Mouse (Mus musculus): Measurements from ENCODE around the gene Tmem136. TPM values are rescaled to one million over a fixed set of nuclear protein-coding genes. Genes with fewer than 3 reads are reported as not detected.
A peak's percentile ranks its signal among the peaks of the same experiment; 100 is the strongest.

Gene Tmem136
- total RNA-seq, 2 experiments from 2014 or later: 23.5 to 25.5 TPM

DNA sequence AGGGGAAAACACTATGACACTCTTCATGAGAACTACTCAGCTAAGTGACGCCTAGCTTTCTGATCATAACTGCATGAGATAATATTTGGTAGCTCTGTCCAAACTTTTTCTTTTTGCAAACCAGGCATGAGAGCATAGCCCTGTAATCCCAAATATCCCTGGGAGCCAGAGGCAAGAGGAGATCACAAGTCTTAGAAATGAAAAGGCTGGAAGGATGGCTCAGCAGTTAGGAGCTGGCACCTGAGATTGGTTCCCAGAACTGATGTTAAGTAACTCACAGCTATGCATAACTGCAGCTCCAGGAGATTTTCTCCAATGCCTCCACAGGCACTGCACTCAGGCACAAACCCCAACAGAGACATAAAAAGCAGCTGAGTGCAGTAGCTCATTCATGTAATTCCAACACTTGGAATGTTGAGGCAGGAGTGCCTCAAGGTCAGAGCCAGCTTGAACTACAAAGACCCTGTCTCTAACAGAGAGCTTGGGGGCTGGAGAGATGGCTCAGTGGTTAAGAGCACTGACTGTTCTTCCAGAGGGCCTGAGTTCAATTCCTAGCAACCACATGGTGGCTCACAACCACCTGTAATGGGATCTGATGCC, 30.6 kb downstream of the Tmem136 start:
- Histone ChIP-seq H3K27ac (no peak overlapping the region), H3K4me3 (no peak overlapping the region)
- DNase-seq (ENCODE audit: low spot score in 2 of 2): no peak
- no peak for TF ChIP-seq CTCF (conservative IDR thresholded peaks at IDR 0.05)

DNA sequence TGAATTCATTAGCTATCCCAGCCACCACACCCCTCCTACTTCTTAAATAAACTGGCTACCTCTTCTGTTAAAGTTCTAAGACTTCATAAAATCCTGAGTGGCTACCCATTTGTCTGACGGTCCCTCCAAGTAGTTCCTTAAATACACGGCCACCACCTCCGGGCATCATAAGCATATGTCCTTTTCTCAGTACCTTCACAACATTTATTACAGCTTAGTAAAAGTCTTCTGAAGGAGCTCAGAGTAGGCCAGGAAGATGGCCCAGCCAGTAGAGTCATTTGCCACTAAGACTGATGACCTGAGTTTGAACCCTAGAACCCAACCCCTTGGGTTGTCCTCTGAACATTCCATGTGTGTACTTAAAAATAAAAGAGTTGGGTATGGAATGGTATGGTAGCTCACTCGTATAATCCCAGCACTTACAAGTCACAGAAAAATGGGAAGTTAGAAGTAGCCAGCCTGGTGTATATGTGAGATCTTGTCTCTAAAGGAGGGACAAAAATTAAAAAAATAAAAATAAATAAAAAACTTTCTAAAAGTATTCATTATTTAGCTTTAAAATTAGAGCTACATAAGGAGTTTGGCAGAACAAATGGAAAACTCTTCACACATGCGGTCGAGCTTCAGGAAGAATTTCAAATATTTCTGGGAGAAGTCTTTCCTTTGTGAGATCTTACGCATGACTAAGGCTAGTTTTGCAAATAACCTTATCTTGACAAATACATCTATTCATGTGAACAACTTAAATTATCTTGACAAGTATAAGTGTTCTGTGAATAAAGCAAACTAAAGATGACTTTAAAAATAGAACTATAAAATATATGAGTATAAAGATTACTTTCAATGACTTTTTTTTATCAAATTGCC, 31.6 kb downstream of the Tmem136 start:
- TF ChIP-seq CTCF (conservative IDR thresholded peaks at IDR 0.05): no peak
- Histone ChIP-seq H3K27ac (no peak overlapping the region), H3K4me3 (no peak overlapping the region)
- no peak for DNase-seq (ENCODE audit: low spot score in 2 of 2)

DNA sequence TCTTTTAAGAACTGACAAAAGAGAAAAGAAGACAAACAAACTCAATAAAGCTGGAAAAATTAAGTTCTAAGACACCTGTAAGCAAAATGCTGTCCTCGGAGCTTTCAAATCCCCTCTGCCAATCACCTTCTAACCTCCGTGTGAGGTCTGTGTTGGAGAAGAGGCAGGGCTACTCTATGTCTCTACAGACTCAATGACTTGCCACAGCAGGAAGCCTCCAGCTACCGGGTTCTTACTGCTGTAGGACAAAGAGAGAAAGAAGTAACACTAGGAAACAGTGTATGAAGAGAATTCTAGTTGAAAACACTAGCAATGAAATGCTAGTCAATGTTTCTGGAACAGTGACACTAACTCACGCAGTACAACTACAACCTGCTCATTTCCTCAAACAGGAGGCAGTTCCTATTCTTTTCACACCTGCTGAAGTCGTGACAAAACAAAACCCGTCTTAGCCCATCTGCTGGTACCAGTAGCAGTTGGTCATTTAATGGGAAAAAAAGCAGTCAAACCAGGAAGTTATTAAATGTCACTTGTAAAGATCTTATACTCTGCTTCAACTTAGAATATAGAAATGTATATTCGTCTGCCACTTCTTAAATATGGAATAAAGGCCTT, 32.8 kb downstream of the Tmem136 start:
- DNase-seq (ENCODE audit: low spot score in 2 of 2): no peak
- no peak for TF ChIP-seq CTCF (conservative IDR thresholded peaks at IDR 0.05)
- Histone ChIP-seq H3K27ac (no peak overlapping the region), H3K4me3 (no peak overlapping the region)

DNA sequence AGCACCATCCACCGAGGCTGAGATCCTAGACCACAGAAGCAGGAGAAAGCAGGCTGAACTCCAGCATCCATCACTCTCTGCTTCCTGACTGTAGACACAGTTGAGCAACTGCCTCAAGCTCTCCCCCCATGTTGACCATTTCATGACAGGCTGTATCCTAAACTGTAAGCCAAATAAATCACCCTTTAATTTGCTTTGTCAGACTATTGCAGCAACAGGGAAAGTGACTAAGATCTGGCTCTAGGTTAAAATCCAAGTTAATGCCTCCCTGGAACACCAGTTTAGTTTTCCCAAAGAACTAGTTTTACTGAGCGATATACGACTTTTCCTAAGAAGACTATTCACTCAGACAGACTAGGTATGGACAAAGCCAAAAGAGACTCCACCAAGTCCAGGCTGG, 37.7 kb downstream of the Tmem136 start:
- no peak for DNase-seq (ENCODE audit: low spot score in 2 of 2)
- TF ChIP-seq CTCF (conservative IDR thresholded peaks at IDR 0.05): no peak
- Histone ChIP-seq H3K27ac (no peak overlapping the region), H3K4me3 (no peak overlapping the region)

DNA sequence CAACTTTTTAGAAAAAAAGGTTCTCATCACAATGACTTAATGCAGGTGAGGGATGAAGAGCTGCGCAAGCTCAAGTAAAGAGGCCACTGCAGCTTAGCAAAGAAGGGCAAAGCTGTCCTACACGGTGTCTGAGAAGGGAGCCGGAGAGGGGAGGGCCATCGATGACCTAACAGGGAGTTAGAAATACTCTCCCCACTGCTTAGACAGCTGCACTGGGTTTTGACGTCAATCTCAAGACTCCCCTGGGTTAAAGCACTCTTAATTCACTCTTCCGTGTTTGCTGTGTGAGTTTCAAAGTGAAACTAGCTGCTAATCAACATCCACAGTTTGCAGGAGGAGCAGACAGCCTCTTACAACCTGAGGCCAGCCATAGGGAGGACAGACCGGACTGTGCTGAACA, 40.2 kb downstream of the Tmem136 start:
- Histone ChIP-seq H3K4me3 (no peak overlapping the region), H3K27ac (no peak overlapping the region)
- no peak for TF ChIP-seq CTCF (conservative IDR thresholded peaks at IDR 0.05)
- no peak for DNase-seq (ENCODE audit: low spot score in 2 of 2)

DNA sequence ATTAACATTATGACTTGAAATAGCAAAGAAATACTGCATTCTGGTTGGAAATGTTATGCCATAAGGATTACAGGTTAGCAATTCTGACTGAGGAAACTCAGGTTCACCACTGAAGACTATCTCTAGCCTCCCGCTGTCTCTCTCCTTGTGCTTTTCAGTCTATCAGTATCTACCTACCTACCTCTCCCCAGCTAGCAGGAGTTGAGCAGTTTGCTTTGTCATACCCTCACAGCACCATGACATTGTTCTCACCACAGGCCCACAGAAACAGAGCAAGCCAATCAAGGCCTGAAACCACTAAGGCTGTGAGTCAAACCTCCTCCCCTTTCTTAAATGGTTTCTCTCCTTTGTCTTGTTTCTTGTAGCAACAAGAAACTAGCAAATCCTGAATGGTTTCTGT, 41.8 kb downstream of the Tmem136 start:
- no peak overlapping the region for H3K4me3 ChIP-seq
- no peak for DNase-seq (ENCODE audit: low spot score in 2 of 2)
- no peak for TF ChIP-seq CTCF (conservative IDR thresholded peaks at IDR 0.05)
- no peak overlapping the region for H3K27ac ChIP-seq

- no peak for DNase-seq (ENCODE audit: low spot score in 2 of 2)
- no peak for TF ChIP-seq CTCF (conservative IDR thresholded peaks at IDR 0.05)
- H3K27ac ChIP-seq: peak overlapping the region; percentile 7; the same call in 1 of the 2 replicates
- H3K4me3 ChIP-seq: no peak overlapping the region
Observed at GRCm38 (mm10) chr9:43071741-43072140, 44.6 kb downstream of the Tmem136 start.

DNA sequence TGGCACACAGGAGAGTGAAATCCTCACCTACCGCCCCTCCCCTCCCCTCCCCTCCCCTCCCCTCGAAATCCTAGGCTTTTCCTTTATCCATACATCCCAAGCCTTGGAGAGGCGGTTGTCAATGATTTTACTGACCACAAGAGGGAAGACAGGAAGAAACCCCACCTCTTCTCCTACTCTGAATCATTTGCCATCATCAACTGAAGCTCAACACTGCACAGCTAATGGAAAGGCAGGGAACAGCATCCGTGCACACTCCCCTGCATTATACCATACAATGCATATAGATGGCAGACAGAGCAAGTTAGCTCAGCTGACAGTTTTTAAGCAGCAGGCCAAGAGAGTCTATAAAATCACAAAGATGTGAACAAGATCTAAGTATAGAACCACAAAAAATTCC, 45.2 kb downstream of the Tmem136 start:
- peak overlapping the region; percentile 7; the same call in 1 of the 2 replicates for H3K27ac ChIP-seq
- DNase-seq (ENCODE audit: low spot score in 2 of 2): no peak
- peak; percentile 20; the same call in 1 of the 2 replicates for TF ChIP-seq CTCF (conservative IDR thresholded peaks at IDR 0.05)
- H3K4me3 ChIP-seq: no peak overlapping the region

GRCm38 (mm10) chr9:43070566-43070965, 45.8 kb downstream of the Tmem136 start:
- H3K4me3 ChIP-seq: peak overlapping the region; percentile 1; the same call in 1 of the 2 replicates
- TF ChIP-seq CTCF (conservative IDR thresholded peaks at IDR 0.05): no peak
- DNase-seq (ENCODE audit: low spot score in 2 of 2): no peak
- no peak overlapping the region for H3K27ac ChIP-seq

GRCm38 (mm10) chr9:43070153-43070552, 46.2 kb downstream of the Tmem136 start:
- no peak overlapping the region for H3K27ac ChIP-seq
- H3K4me3 ChIP-seq: no peak overlapping the region; the same call in 1 of the 2 replicates
- TF ChIP-seq CTCF (conservative IDR thresholded peaks at IDR 0.05): no peak
- no peak for DNase-seq (ENCODE audit: low spot score in 2 of 2)

GRCm38 (mm10) chr9:43067896-43068295, 48.5 kb downstream of the Tmem136 start:
- TF ChIP-seq CTCF (conservative IDR thresholded peaks at IDR 0.05): no peak
- DNase-seq (ENCODE audit: low spot score in 2 of 2): no peak
- no peak overlapping the region for H3K4me3 ChIP-seq
- H3K27ac ChIP-seq: no peak overlapping the region

- no peak for DNase-seq (ENCODE audit: low spot score in 2 of 2)
Observed at GRCm38 (mm10) chr9:43065231-43065630, 51.1 kb downstream of the Tmem136 start.

GRCm38 (mm10) chr9:43061545-43061944, 54.8 kb downstream of the Tmem136 start:
- H3K27ac ChIP-seq: peak overlapping the region; percentile 49
- no peak for TF ChIP-seq CTCF (conservative IDR thresholded peaks at IDR 0.05)
- H3K4me3 ChIP-seq: no peak overlapping the region
- DNase-seq (ENCODE audit: low spot score in 2 of 2): peak in 1 of 2 experiments; percentile 14

More at GRCm38 (mm10) chr9:43065231-43065630, 51.1 kb downstream of the Tmem136 start:
- Histone ChIP-seq H3K4me3 (no peak overlapping the region), H3K27ac (no peak overlapping the region)
- no peak for TF ChIP-seq CTCF (conservative IDR thresholded peaks at IDR 0.05)

Other genes starting within 250 kb of the Tmem136 start
- gene Grik4, start 172.1 kb downstream of the Tmem136 start, total RNA-seq (2021): 10 to 100 TPM; 53.0 to 63.2 TPM
- 100 to 1,000 TPM; 146 to 162 TPM for gene Arhgef12, start 9.3 kb downstream of the Tmem136 start, total RNA-seq (2021)
- under 1 TPM; 0.22 to 0.33 TPM for gene Pou2f3, start 93.8 kb upstream of the Tmem136 start, total RNA-seq (2021)
- 10 to 100 TPM; 18.6 to 19.5 TPM for gene Oaf, start 123.3 kb upstream of the Tmem136 start, total RNA-seq (2021)
- under 1 TPM; 0.32 to 0.44 TPM for gene Trim29, start 194.3 kb upstream of the Tmem136 start, total RNA-seq (2021)